Mouse (Mus musculus): Measurements from ENCODE around the gene Leap2. TPM values are rescaled to one million over a fixed set of nuclear protein-coding genes. Genes with fewer than 3 reads are reported as not detected.

Leap2 gene
- total and polyA plus RNA-seq, 2 experiments, result 114 to 140 TPM

- Histone ChIP-seq H3K36me3 (ENCODE audit: control insufficient read depth, insufficient read depth, low read length) (peaks cover 48% of the 10 kb centered on the region), H3K9ac (ENCODE audit: low read depth, low read length) (no peak overlapping the region), H3K79me2 (ENCODE audit: control insufficient read depth, insufficient read depth, low read length) (peaks cover 3% of the 10 kb centered on the region; the same call in 1 of the 2 replicates), H3K4me1 (ENCODE audit: control insufficient read depth, insufficient read depth, low read length) (no peaks in the 10 kb centered on the region), H3K27me3 (ENCODE audit: control insufficient read depth, insufficient read depth, low read length) (no peaks in the 10 kb centered on the region), H3K27ac (replicated peaks; ENCODE audit: insufficient read depth, low read depth, low read length) (no peak overlapping the region), H3K4me3 (ENCODE audit: insufficient read depth, low read depth, low read length) (no peak overlapping the region)
- WGBS, result 82% methylated on average over 1 of the region's 1 CpGs
- DNase-seq (ENCODE audit: extremely low read depth, low read depth, low spot score), result no peak
- no peak for TF ChIP-seq CTCF (IDR thresholded peaks at IDR 0.05; ENCODE audit: low read depth, low read length)
- TF ChIP-seq POLR2A (IDR thresholded peaks at IDR 0.05; ENCODE audit: extremely low read depth, insufficient read depth, low read length), result no peak
These were observed 29.1 kb downstream of the Leap2 start for GRCm38 (mm10) chr11:53393856-53394255.

GRCm38 (mm10) chr11:53383758-53384428 is 39.1 kb downstream of the Leap2 start:
- H3K36me3 ChIP-seq (ENCODE audit: control insufficient read depth, insufficient read depth, low read length), result peaks cover 30% of the 10 kb centered on the region
- DNase-seq (ENCODE audit: extremely low read depth, low read depth, low spot score), result no peak
- no peaks in the 10 kb centered on the region for H3K4me1 ChIP-seq (ENCODE audit: control insufficient read depth, insufficient read depth, low read length)
- TF ChIP-seq POLR2A (IDR thresholded peaks at IDR 0.05; ENCODE audit: extremely low read depth, insufficient read depth, low read length), result no peak
- no peak for TF ChIP-seq CTCF (IDR thresholded peaks at IDR 0.05; ENCODE audit: low read depth, low read length)
- no peak overlapping the region for H3K27ac ChIP-seq (replicated peaks; ENCODE audit: insufficient read depth, low read depth, low read length)
- 94% methylated on average over 2 of the region's 2 CpGs for WGBS
- H3K9ac ChIP-seq (ENCODE audit: low read depth, low read length), result no peak overlapping the region
- H3K79me2 ChIP-seq (ENCODE audit: control insufficient read depth, insufficient read depth, low read length), result peaks cover 5% of the 10 kb centered on the region; the same call in 1 of the 2 replicates
- H3K4me3 ChIP-seq (ENCODE audit: insufficient read depth, low read depth, low read length), result no peak overlapping the region
- no peaks in the 10 kb centered on the region for H3K27me3 ChIP-seq (ENCODE audit: control insufficient read depth, insufficient read depth, low read length)

GRCm38 (mm10) chr11:53378918-53379317 is 44.1 kb downstream of the Leap2 start:
- Histone ChIP-seq H3K4me3 (ENCODE audit: insufficient read depth, low read depth, low read length) (no peak overlapping the region), H3K27ac (replicated peaks; ENCODE audit: insufficient read depth, low read depth, low read length) (no peak overlapping the region), H3K79me2 (ENCODE audit: control insufficient read depth, insufficient read depth, low read length) (peaks cover 8% of the 10 kb centered on the region; the same call in 1 of the 2 replicates), H3K4me1 (ENCODE audit: control insufficient read depth, insufficient read depth, low read length) (no peaks in the 10 kb centered on the region; the same call in 1 of the 2 replicates), H3K27me3 (ENCODE audit: control insufficient read depth, insufficient read depth, low read length) (no peaks in the 10 kb centered on the region), H3K36me3 (ENCODE audit: control insufficient read depth, insufficient read depth, low read length) (peaks cover 36% of the 10 kb centered on the region), H3K9ac (ENCODE audit: low read depth, low read length) (no peak overlapping the region)
- TF ChIP-seq POLR2A (IDR thresholded peaks at IDR 0.05; ENCODE audit: extremely low read depth, insufficient read depth, low read length), result no peak
- TF ChIP-seq CTCF (IDR thresholded peaks at IDR 0.05; ENCODE audit: low read depth, low read length), result no peak
- 77% methylated on average over 1 of the region's 1 CpGs for WGBS
- DNase-seq (ENCODE audit: extremely low read depth, low read depth, low spot score), result no peak

Other genes starting within 250 kb of the Leap2 start
- gene Hspa4, start 122.7 kb downstream of the Leap2 start, total RNA-seq (2014; rRNA removed), result 44.6 and 55.9 TPM in 2 replicates
- 16.6 and 17.9 TPM in 2 replicates for gene Hspa4, start 122.7 kb downstream of the Leap2 start, polyA plus RNA-seq (2012; rRNA removed)
- 0.37 and 0.74 TPM in 2 replicates for gene Zcchc10, start 98.5 kb downstream of the Leap2 start, total RNA-seq (2014; rRNA removed)
- 1.8 and 2.5 TPM in 2 replicates for gene Zcchc10, start 98.5 kb downstream of the Leap2 start, polyA plus RNA-seq (2012; rRNA removed)
- gene Aff4, start 72.3 kb downstream of the Leap2 start, total RNA-seq (2014; rRNA removed), result 32.1 and 40.3 TPM in 2 replicates
- 7.3 and 8.1 TPM in 2 replicates for gene Aff4, start 72.3 kb downstream of the Leap2 start, polyA plus RNA-seq (2012; rRNA removed)
- gene Uqcrq, start 7.7 kb upstream of the Leap2 start, total RNA-seq (2014; rRNA removed), result 256 TPM in 2 replicates
- gene Uqcrq, start 7.7 kb upstream of the Leap2 start, polyA plus RNA-seq (2012; rRNA removed), result 1,230 and 1,408 TPM in 2 replicates
- 0.09 and 0.34 TPM in 2 replicates for gene Gdf9, start 7.9 kb upstream of the Leap2 start, total RNA-seq (2014; rRNA removed)
- 0.21 and 0.47 TPM in 2 replicates for gene Gdf9, start 7.9 kb upstream of the Leap2 start, polyA plus RNA-seq (2012; rRNA removed)
- gene Gm10447, start 33.9 kb upstream of the Leap2 start, total RNA-seq (2014; rRNA removed), result 0.46 and 0.60 TPM in 2 replicates
- 1.3 and 2.5 TPM in 2 replicates for gene Gm10447, start 33.9 kb upstream of the Leap2 start, polyA plus RNA-seq (2012; rRNA removed)
- 12.8 and 15.4 TPM in 2 replicates for gene Shroom1, start 34.0 kb upstream of the Leap2 start, total RNA-seq (2014; rRNA removed)
- 36.6 and 43.4 TPM in 2 replicates for gene Shroom1, start 34.0 kb upstream of the Leap2 start, polyA plus RNA-seq (2012; rRNA removed)
- gene Gm9837, start 47.3 kb upstream of the Leap2 start, total RNA-seq (2014; rRNA removed), result not detected in 2 replicates
- gene Gm9837, start 47.3 kb upstream of the Leap2 start, polyA plus RNA-seq (2012; rRNA removed), result not detected in 2 replicates
- gene Gm9945, start 57.0 kb upstream of the Leap2 start, total RNA-seq (2014; rRNA removed), result not detected in 2 replicates
- gene Gm9945, start 57.0 kb upstream of the Leap2 start, polyA plus RNA-seq (2012; rRNA removed), result not detected in 2 replicates
- gene Sowaha, start 57.1 kb upstream of the Leap2 start, total RNA-seq (2014; rRNA removed), result not detected in 2 replicates
- gene Sowaha, start 57.1 kb upstream of the Leap2 start, polyA plus RNA-seq (2012; rRNA removed), result not detected in 2 replicates
- gene Sept8, start 96.1 kb upstream of the Leap2 start, total RNA-seq (2014; rRNA removed), result 1.7 and 2.6 TPM in 2 replicates
- 2.0 and 2.1 TPM in 2 replicates for gene Sept8, start 96.1 kb upstream of the Leap2 start, polyA plus RNA-seq (2012; rRNA removed)
- 2.2 and 2.7 TPM in 2 replicates for gene Kif3a, start 144.2 kb upstream of the Leap2 start, total RNA-seq (2014; rRNA removed)
- gene Kif3a, start 144.2 kb upstream of the Leap2 start, polyA plus RNA-seq (2012; rRNA removed), result 0.98 and 1.2 TPM in 2 replicates
- gene Il4, start 195.5 kb upstream of the Leap2 start, total RNA-seq (2014; rRNA removed), result not detected in 2 replicates
- 0.17 TPM in 1 of 2 replicates, not detected in the other for gene Il4, start 195.5 kb upstream of the Leap2 start, polyA plus RNA-seq (2012; rRNA removed)
- gene Il13, start 211.5 kb upstream of the Leap2 start, total RNA-seq (2014; rRNA removed), result not detected in 2 replicates
- not detected in 2 replicates for gene Il13, start 211.5 kb upstream of the Leap2 start, polyA plus RNA-seq (2012; rRNA removed)